Mouse (Mus musculus) frontal cortex, postnatal 10 days (tissue): ENCODE measurements at regions not wholly inside any gene's neighbourhood (a gene's known extent, or its start where the extent isn't known, plus 50 kb on each side); places are given as distances from the start of the nearest gene placed in this dataset.

Experiments
- DNase-seq, 2 experiments: peaks; one replicate each; pipeline ENCODE4 v3.0.0; 2022; ENCODE audit warnings: low spot score in 2 of 2, mixed read lengths in 1 of 2

- no peak for DNase-seq
Measured at GRCm38 (mm10) chr10:54601993-54602392, 525.6 kb upstream of the Man1a start.

GRCm38 (mm10) chr10:54595072-54595471 is 518.7 kb upstream of the Man1a start:
- DNase-seq, result no peak

- DNase-seq, result no peak
Measured at GRCm38 (mm10) chr10:54558636-54559035, 482.2 kb upstream of the Man1a start.

- peak in 1 of 2 experiments; percentile 8 for DNase-seq
Measured at GRCm38 (mm10) chr10:54551734-54552397, 475.5 kb upstream of the Man1a start.

- no peak for DNase-seq
Measured at GRCm38 (mm10) chr10:54550665-54551064, 474.3 kb upstream of the Man1a start.

GRCm38 (mm10) chr10:54548977-54549376 is 472.6 kb upstream of the Man1a start:
- no peak for DNase-seq

- no peak for DNase-seq
Measured at GRCm38 (mm10) chr10:54548526-54548925, 472.1 kb upstream of the Man1a start.

- no peak for DNase-seq
Measured at GRCm38 (mm10) chr10:54532581-54532980, 456.2 kb upstream of the Man1a start.

- no peak for DNase-seq
Measured at GRCm38 (mm10) chr10:54510776-54511175, 434.4 kb upstream of the Man1a start.

- no peak for DNase-seq
Measured at GRCm38 (mm10) chr10:54509766-54510165, 433.4 kb upstream of the Man1a start.
